In the genomic region with DNA sequence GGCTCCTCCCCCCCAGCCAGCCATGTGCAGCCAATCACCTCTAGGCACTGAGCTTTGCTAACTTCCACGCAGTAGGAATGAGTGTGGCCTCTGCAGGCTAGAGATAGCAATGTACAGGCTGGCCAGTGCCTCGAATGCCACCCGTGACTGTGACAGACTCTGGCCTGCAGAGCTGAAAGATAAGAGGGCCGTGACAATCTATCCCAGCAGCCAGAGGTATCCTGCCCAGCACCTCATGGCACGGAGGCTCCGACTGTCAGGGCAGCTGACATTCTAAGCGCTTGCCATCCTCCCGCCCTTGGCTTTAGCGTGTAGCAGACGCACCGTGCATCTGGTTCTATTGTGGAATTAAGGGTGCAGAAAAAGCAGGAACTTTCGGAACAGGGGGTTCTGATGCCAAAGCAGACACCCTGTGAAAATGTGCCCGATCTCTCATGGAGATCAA, we compare ENCODE assay signal across 16 mouse cellular contexts. TPM values are rescaled to one million over a fixed set of nuclear protein-coding genes. Genes with fewer than 3 reads are reported as not detected.
A peak's percentile ranks its signal among the peaks of the same experiment; 100 is the strongest.
DNase-seq lines count a peak whose midpoint lies in the region; ATAC-seq and TF ChIP-seq lines count a peak whose summit lies in the region.
"Had no signal": no experiment of that assay in that cellular context is flagged by ENCODE, and none has a peak within 500 bp of the region (broad histone marks: within the 10 kb centered on the region; RNA-seq: fewer than 3 reads in every experiment).

No protein-coding gene starts in this region.

- no peaks in the 10 kb centered on the region for H3K9me3 ChIP-seq in forebrain, postnatal 0 days (ENCODE audit: low read length)
- H3K9me3 ChIP-seq in forebrain, embryonic 11.5 days (ENCODE audit: control insufficient read depth, low read length), result no peaks in the 10 kb centered on the region
- H3K9me3 ChIP-seq in intestine, postnatal 0 days (ENCODE audit: control insufficient read depth), result no peaks in the 10 kb centered on the region
- H3K9me3 ChIP-seq in liver, postnatal 0 days (ENCODE audit: low read length), result no peaks in the 10 kb centered on the region
- H3K9me3 ChIP-seq: hindbrain, embryonic 10.5 days; kidney, embryonic 15.5 days; neural tube, embryonic 13.5 days had no signal

- H3K4me2 ChIP-seq in forebrain, postnatal 0 days (ENCODE audit: low read depth), result no peak overlapping the region
- no peak overlapping the region for H3K4me2 ChIP-seq in forebrain, embryonic 11.5 days (ENCODE audit: low read depth, low read length, severe bottlenecking)
- no peak overlapping the region for H3K4me2 ChIP-seq in intestine, postnatal 0 days (replicated peaks; ENCODE audit: low read depth)
- H3K4me2 ChIP-seq in liver, postnatal 0 days (ENCODE audit: low read depth, low read length), result no peak overlapping the region
- H3K4me2 ChIP-seq: kidney, embryonic 15.5 days; neural tube, embryonic 13.5 days had no signal

- TF ChIP-seq CTCF in forebrain, postnatal 0 days (IDR thresholded peaks at IDR 0.05; ENCODE audit: low read depth), result no peak
- no peak for TF ChIP-seq CTCF in layer of hippocampus, adult 2 months (conservative IDR thresholded peaks at IDR 0.05)
- no peak for TF ChIP-seq CTCF in intestine, postnatal 0 days (IDR thresholded peaks at IDR 0.05; ENCODE audit: low read depth)
- TF ChIP-seq CTCF in liver, postnatal 0 days (IDR thresholded peaks at IDR 0.05; ENCODE audit: low read depth), result no peak

- no peak overlapping the region for H3K27ac ChIP-seq in forebrain, postnatal 0 days (ENCODE audit: low read depth, low read length)
- H3K27ac ChIP-seq in forebrain, embryonic 11.5 days (ENCODE audit: low read depth, low read length), result no peak overlapping the region
- peak overlapping the region; percentile 97 for H3K27ac ChIP-seq in layer of hippocampus, adult 2 months
- H3K27ac ChIP-seq in intestine, postnatal 0 days (ENCODE audit: low read depth, low read length), result no peak overlapping the region
- H3K27ac ChIP-seq in liver, postnatal 0 days (ENCODE audit: low read depth), result no peak overlapping the region
- H3K27ac ChIP-seq: hindbrain, embryonic 10.5 days; kidney, embryonic 15.5 days; neural tube, embryonic 13.5 days had no signal

- ATAC-seq in forebrain, postnatal 0 days, result peak; percentile 62
- no peak for ATAC-seq in forebrain, embryonic 11.5 days (replicated peaks; ENCODE audit: low FRiP score)
- peak; percentile 12; the same call in 1 of the 2 replicates for ATAC-seq in intestine, postnatal 0 days
- ATAC-seq in liver, postnatal 0 days, result peak; percentile 61
- ATAC-seq: Patski had no signal

- no peak overlapping the region for H3K9ac ChIP-seq in forebrain, postnatal 0 days
- no peak overlapping the region for H3K9ac ChIP-seq in forebrain, embryonic 11.5 days (ENCODE audit: low read length)
- no peak overlapping the region for H3K9ac ChIP-seq in intestine, postnatal 0 days (ENCODE audit: low read depth, low read length)
- no peak overlapping the region for H3K9ac ChIP-seq in liver, postnatal 0 days (replicated peaks)
- H3K9ac ChIP-seq: kidney, embryonic 15.5 days; neural tube, embryonic 13.5 days had no signal

- no peaks in the 10 kb centered on the region for H3K27me3 ChIP-seq in forebrain, postnatal 0 days (ENCODE audit: insufficient read depth, low read length)
- H3K27me3 ChIP-seq in forebrain, embryonic 11.5 days (ENCODE audit: control insufficient read depth, insufficient read depth, low read length), result no peaks in the 10 kb centered on the region
- H3K27me3 ChIP-seq in intestine, postnatal 0 days (replicated peaks; ENCODE audit: control insufficient read depth, insufficient read depth, low read length), result no peaks in the 10 kb centered on the region
- no peaks in the 10 kb centered on the region for H3K27me3 ChIP-seq in liver, postnatal 0 days (ENCODE audit: insufficient read depth, low read length)
- H3K27me3 ChIP-seq: neural tube, embryonic 13.5 days; Patski had no signal

- H3K4me1 ChIP-seq in forebrain, postnatal 0 days (ENCODE audit: insufficient read depth), result no peaks in the 10 kb centered on the region
- no peaks in the 10 kb centered on the region for H3K4me1 ChIP-seq in forebrain, embryonic 11.5 days (replicated peaks; ENCODE audit: control insufficient read depth, insufficient read depth, low read length)
- peaks cover 14% of the 10 kb centered on the region for H3K4me1 ChIP-seq in intestine, postnatal 0 days (replicated peaks; ENCODE audit: control insufficient read depth, insufficient read depth, low read length)
- peaks cover 3% of the 10 kb centered on the region; the same call in 1 of the 2 replicates for H3K4me1 ChIP-seq in liver, postnatal 0 days (ENCODE audit: insufficient read depth)

- H3K36me3 ChIP-seq in forebrain, postnatal 0 days (ENCODE audit: insufficient read depth), result no peaks in the 10 kb centered on the region
- no peaks in the 10 kb centered on the region for H3K36me3 ChIP-seq in forebrain, embryonic 11.5 days (ENCODE audit: control insufficient read depth, insufficient read depth, low read length)
- no peaks in the 10 kb centered on the region for H3K36me3 ChIP-seq in intestine, postnatal 0 days (ENCODE audit: control insufficient read depth, insufficient read depth)
- H3K36me3 ChIP-seq in liver, postnatal 0 days (replicated peaks; ENCODE audit: insufficient read depth, low read length), result no peaks in the 10 kb centered on the region
- H3K36me3 ChIP-seq: hindbrain, embryonic 10.5 days; kidney, embryonic 15.5 days; neural tube, embryonic 13.5 days had no signal

- WGBS in forebrain, postnatal 0 days, result 64% methylated on average over 13 of the region's 13 CpGs
- 80% methylated on average over 13 of the region's 13 CpGs for WGBS in forebrain, embryonic 11.5 days
- 70% methylated on average over 13 of the region's 13 CpGs for WGBS in intestine, postnatal 0 days
- 53% methylated on average over 13 of the region's 13 CpGs for WGBS in liver, postnatal 0 days (ENCODE audit: insufficient replicate concordance)

- no peak for DNase-seq in forebrain, postnatal 0 days
- DNase-seq in forebrain, embryonic 11.5 days (ENCODE audit: low spot score), result no peak
- DNase-seq in layer of hippocampus, adult 2 months (ENCODE audit: low spot score in 2 of 2), result peak in 1 of 2 experiments; percentile 55
- no peak for DNase-seq in layer of hippocampus, adult 18-20 months (ENCODE audit: low spot score in 2 of 2)
- DNase-seq in liver, postnatal 0 days, result no peak
- DNase-seq in left cerebral cortex, postnatal 36 days (ENCODE audit: low spot score in 2 of 2), result no peak
- no peak for DNase-seq in kidney, postnatal 36 days
- DNase-seq: adrenal gland, adult 8-10 months; lung, postnatal 4 days; right cerebral cortex, adult 18-20 months; thymus, postnatal 14 days had no signal

- intact Hi-C loops in left cerebral cortex, postnatal 36 days (cut with DNase I), result loop anchor here (5.0 kb wide), 1 partner anchor 99 kb away; no protein-coding TSS in a partner anchor

- H3K4me3 ChIP-seq in forebrain, postnatal 0 days (ENCODE audit: low read depth, low read length), result no peak overlapping the region
- H3K4me3 ChIP-seq in forebrain, embryonic 11.5 days (ENCODE audit: low read depth, low read length), result no peak overlapping the region
- no peak overlapping the region for H3K4me3 ChIP-seq in layer of hippocampus, adult 2 months
- no peak overlapping the region for H3K4me3 ChIP-seq in intestine, postnatal 0 days (ENCODE audit: low read depth, low read length)
- no peak overlapping the region for H3K4me3 ChIP-seq in liver, postnatal 0 days (ENCODE audit: low read depth, low read length)
- H3K4me3 ChIP-seq: hindbrain, embryonic 10.5 days; kidney, embryonic 15.5 days; neural tube, embryonic 13.5 days had no signal

- no peak for TF ChIP-seq EP300 in liver, postnatal 0 days (IDR thresholded peaks at IDR 0.05; ENCODE audit: low read depth)

RNA-seq across cellular contexts. Expression of a gene that starts 26.9 kb away (rescaled TPM):
- total RNA-seq in forebrain, postnatal 0 days (2014; rRNA removed), result 1.8 and 2.0 TPM in 2 replicates
- polyA plus RNA-seq in forebrain, postnatal 0 days (2015; fragmentation: Nextera tagmentation; extraction: Ambion mirVana), result 1.2 and 1.8 TPM in 2 replicates
- polyA plus RNA-seq in forebrain, embryonic 11.5 days (2014; fragmentation: Nextera tagmentation; extraction: Ambion mirVana), result 2.8 and 3.2 TPM in 2 replicates
- 100 to 1,000 TPM; 103 to 108 TPM for total RNA-seq in layer of hippocampus, adult 2 months (2021)
- total RNA-seq in layer of hippocampus, adult 18-20 months (2021), result 100 to 1,000 TPM; 106 to 115 TPM
- polyA plus RNA-seq in intestine, postnatal 0 days (2015; fragmentation: Nextera tagmentation; extraction: Ambion mirVana), result 8.8 and 9.3 TPM in 2 replicates
- 1.9 and 2.5 TPM in 2 replicates for polyA plus RNA-seq in liver, postnatal 0 days (2015; fragmentation: Nextera tagmentation; extraction: Ambion mirVana)
- 10 to 100 TPM; 45.7 to 53.7 TPM for total RNA-seq in left cerebral cortex, postnatal 36 days (2021)

Comparison
In these comparisons a context has a peak if more than half of its experiments do, and no peak if none do; other contexts are left out.
1. RNA of a gene that starts 26.9 kb away (total RNA-seq): 106 to 115 TPM in layer of hippocampus, adult 18-20 months, 103 to 108 TPM in layer of hippocampus, adult 2 months and 45.7 to 53.7 TPM in left cerebral cortex, postnatal 36 days; 1.8 to 2.0 TPM in forebrain, postnatal 0 days; every median in the first group is over 10 times any median in the second.